Mouse (Mus musculus) C2C12 (cell line): ENCODE data around the gene Rec114. TPM values are rescaled to one million over a fixed set of nuclear protein-coding genes. Genes with fewer than 3 reads are reported as not detected.

ENCODE experiments used
- H3K27me3 ChIP-seq: one replicate; pipeline ENCODE4 v1.6.1; 2011; ENCODE audit not compliant: control insufficient read depth, insufficient read depth, insufficient read length
- H3K36me3 ChIP-seq: one replicate; pipeline ENCODE4 v1.6.1; 2011; ENCODE audit not compliant: control insufficient read depth, insufficient read depth
- H3K4me3 ChIP-seq: one replicate; pipeline ENCODE4 v1.5.1; 2011; ENCODE audit warnings: mild to moderate bottlenecking, control low read depth; ENCODE audit not compliant: poor library complexity, insufficient read depth, severe bottlenecking
- H3K79me2 ChIP-seq: one replicate; pipeline ENCODE4 v1.6.1; 2011; ENCODE audit not compliant: control insufficient read depth, insufficient read depth
- H3K79me3 ChIP-seq: one replicate; pipeline ENCODE4 v1.6.1; 2011; ENCODE audit warnings: low read depth, control low read depth
- H3ac ChIP-seq: one replicate; pipeline ENCODE3; 2011; ENCODE audit warnings: low read depth; ENCODE audit not compliant: control insufficient read depth, insufficient read length
- CEBPB ChIP-seq: IDR thresholded peaks from one replicate; pipeline ENCODE4 v1.6.1; 2011; ENCODE audit warnings: low read depth, mild to moderate bottlenecking, control low read depth, moderate library complexity
- CTCF ChIP-seq: IDR thresholded peaks from one replicate; pipeline ENCODE4 v1.5.1; 2011; ENCODE audit not compliant: control insufficient read depth, insufficient read depth, insufficient read length
- FOSL1 ChIP-seq: IDR thresholded peaks from one replicate; pipeline ENCODE4 v1.8.0; 2011; ENCODE audit warnings: mild to moderate bottlenecking, low read length; ENCODE audit not compliant: poor library complexity, insufficient read depth, severe bottlenecking
- MAX ChIP-seq: IDR thresholded peaks from one replicate; pipeline ENCODE4 v1.6.1; 2011; ENCODE audit warnings: mild to moderate bottlenecking, control low read depth
- MYOD1 ChIP-seq: IDR thresholded peaks from one replicate; pipeline ENCODE4 v1.6.1; 2011; ENCODE audit warnings: low read depth; ENCODE audit not compliant: control insufficient read depth, insufficient read length
- MYOG ChIP-seq: IDR thresholded peaks from one replicate; pipeline ENCODE4 v1.6.1; 2011; ENCODE audit not compliant: control insufficient read depth, insufficient read length; ENCODE audit errors: extremely low read depth
- USF1 ChIP-seq: IDR thresholded peaks from one replicate; pipeline ENCODE4 v1.6.1; 2011; ENCODE audit warnings: low read depth, mild to moderate bottlenecking, control low read depth, moderate library complexity
- polyA plus RNA-seq: library from polyadenylated mRNA; unstranded; fragments of >200 nt; fragmentation: generic; extraction: Trizol; gene quantifications from one replicate; pipeline ENCODE4 v1.2.1, GENCODE M21; 2012; ENCODE audit warnings: missing spikeins

The Rec114 gene
- polyA plus RNA-seq, 1 experiment = 1.1 TPM

DNA sequence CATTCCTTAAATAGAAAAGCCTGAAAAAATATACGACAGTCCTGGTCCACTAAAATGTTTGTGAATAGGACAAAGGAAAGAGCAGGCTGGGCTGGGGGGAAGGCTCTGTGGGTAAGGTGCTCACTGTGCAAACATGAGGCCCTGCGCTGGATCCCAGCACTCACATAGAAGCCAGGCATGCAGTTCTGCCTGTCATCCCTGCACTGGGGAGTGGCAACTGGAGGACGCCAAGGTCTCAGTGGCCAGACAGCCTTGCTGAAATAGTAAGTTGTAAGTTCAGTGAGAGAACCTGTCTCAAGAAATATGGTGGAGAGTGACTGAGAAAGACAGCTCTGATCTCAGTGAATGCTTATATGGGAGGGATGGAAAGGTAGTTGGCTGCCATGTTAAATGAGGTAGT, 83.1 kb downstream of the Rec114 start:
- no peaks in the 10 kb centered on the region for H3K27me3 ChIP-seq
- TF ChIP-seq FOSL1 = no peak
- no peak for TF ChIP-seq CTCF
- TF ChIP-seq MYOD1 = no peak
- TF ChIP-seq USF1 = no peak
- no peak for TF ChIP-seq MYOG
- no peak for TF ChIP-seq MAX
- TF ChIP-seq CEBPB = no peak
- no peaks in the 10 kb centered on the region for H3K79me2 ChIP-seq
- H3ac ChIP-seq = no peak overlapping the region
- H3K4me3 ChIP-seq = no peak overlapping the region
- H3K79me3 ChIP-seq = no peaks in the 10 kb centered on the region
- peaks cover 76% of the 10 kb centered on the region for H3K36me3 ChIP-seq

DNA sequence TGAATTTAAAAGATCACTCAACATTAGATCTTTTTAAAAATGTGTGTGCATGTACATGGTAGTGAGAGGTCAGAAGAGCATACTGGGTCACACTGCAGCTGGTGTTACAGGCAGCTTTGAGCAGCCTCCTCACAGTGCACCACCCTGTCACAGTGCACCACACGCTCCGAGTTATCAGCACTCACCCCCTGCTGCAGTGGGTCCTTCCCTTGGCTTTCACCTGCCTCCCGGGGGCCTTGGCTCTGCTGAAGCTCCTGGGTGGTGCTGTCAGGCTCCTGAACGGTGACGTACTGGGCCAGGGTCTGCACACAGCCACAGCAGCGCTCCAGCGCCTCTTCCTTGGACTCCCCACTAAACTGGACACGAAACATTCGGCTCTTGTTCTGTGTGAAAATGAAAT, 83.8 kb downstream of the Rec114 start:
- Histone ChIP-seq H3K79me2 (no peaks in the 10 kb centered on the region), H3K27me3 (no peaks in the 10 kb centered on the region), H3K79me3 (no peaks in the 10 kb centered on the region), H3ac (no peak overlapping the region), H3K36me3 (peaks cover 73% of the 10 kb centered on the region), H3K4me3 (no peak overlapping the region)
- TF ChIP-seq FOSL1 = no peak
- no peak for TF ChIP-seq CEBPB
- TF ChIP-seq CTCF = no peak
- TF ChIP-seq USF1 = no peak
- TF ChIP-seq MYOG = no peak
- TF ChIP-seq MAX = no peak
- no peak for TF ChIP-seq MYOD1

DNA sequence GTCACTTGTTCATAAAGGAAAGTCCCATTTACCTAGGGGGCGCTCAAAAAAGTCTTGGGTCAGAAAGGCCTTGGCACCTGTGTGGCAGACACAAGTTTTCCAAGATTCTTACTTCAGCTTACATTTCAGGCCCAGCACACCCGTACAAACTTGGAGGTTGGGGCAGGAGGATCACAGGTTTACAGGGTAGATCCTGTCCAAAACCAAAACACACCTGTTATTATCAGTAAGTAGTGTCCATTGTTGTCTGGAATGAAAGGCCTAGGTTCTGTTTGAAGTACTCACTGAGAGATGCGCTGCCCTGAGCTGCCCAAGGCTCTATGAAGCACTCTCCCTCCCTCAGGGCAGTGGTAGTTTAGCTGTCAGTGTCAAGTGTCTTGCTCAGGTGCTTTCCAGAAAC, 84.4 kb downstream of the Rec114 start:
- no peaks in the 10 kb centered on the region for H3K27me3 ChIP-seq
- H3K79me2 ChIP-seq = no peaks in the 10 kb centered on the region
- no peak overlapping the region for H3ac ChIP-seq
- H3K79me3 ChIP-seq = no peaks in the 10 kb centered on the region
- peaks cover 75% of the 10 kb centered on the region for H3K36me3 ChIP-seq
- TF ChIP-seq MAX (no peak), CEBPB (no peak), FOSL1 (no peak), MYOD1 (no peak), CTCF (no peak), MYOG (no peak), USF1 (no peak)
- no peak overlapping the region for H3K4me3 ChIP-seq

DNA sequence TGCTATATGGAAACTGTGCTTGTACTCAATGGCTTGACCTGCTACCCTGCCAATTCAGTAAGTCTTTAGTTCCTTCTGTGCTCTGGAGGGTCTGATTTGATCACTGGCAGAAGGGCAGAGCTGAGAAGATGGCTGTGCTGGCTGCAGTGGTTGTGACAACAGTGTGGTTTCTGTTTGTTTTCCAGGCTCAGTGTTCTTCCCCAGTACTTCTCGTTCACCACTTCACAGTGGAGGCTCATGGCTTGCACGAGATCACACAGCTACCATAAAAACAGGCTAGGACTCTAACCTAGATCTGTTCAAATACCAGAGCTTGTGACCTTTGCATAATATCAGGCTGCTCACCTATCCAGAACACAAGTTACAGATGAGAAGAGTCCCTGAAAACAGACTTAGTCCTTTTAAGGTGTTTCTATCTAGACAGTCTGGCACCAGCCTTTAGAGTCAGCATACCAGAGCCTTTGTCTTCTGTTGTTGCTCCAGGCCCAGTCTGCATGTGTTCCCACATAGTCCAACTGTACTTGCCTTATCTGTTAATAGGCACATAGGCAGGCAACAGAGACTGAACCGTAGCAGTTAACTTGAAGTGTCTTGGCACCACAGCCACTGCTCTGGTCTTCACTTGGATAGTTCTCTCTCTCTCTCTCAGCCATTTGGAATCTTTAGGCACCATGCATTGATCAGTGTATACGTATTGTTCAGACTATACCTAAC, 85.0 kb downstream of the Rec114 start:
- Histone ChIP-seq H3K4me3 (no peak overlapping the region), H3K36me3 (peaks cover 74% of the 10 kb centered on the region), H3K79me2 (no peaks in the 10 kb centered on the region), H3ac (no peak overlapping the region), H3K27me3 (no peaks in the 10 kb centered on the region), H3K79me3 (no peaks in the 10 kb centered on the region)
- TF ChIP-seq MYOD1 (no peak), MYOG (no peak), USF1 (no peak), MAX (no peak), CTCF (no peak), CEBPB (no peak), FOSL1 (no peak)

DNA sequence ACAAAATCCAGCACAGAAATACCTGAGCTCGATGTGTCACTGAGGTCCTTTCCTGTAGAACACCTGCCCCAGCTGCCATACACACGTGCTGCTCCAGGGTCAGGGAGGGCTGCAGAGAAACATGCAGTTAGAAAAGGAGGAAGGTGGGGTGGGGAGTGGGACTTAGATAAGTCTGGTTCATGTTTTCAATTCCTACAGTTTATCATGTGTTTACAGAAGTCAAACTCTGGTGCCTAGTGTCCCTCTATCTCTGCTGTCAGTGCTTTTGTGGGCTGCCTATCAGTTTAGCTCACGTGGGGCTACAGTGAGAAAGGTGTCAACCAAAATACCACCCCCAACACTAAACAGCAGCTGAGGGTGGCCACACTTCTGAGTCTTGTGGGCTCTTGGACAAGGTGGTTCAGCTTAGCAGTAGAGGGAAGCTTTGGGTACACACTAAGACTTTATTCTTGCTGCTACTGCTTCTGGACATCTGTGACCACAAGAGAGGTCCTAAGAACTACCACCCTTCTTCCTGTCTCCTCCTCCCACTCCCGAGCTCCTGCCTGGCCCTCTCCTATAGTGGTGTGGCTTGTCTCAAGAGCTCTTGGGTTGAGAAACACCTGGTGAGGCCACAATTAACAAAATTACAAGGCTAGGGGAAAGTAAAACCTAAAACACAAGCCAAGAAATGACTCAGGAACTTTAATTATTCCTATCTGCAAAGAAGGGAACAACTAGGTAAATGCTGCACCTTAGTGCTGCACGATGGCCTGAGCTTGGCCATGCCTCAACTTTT, 85.8 kb downstream of the Rec114 start:
- Histone ChIP-seq H3K79me3 (no peaks in the 10 kb centered on the region), H3K27me3 (no peaks in the 10 kb centered on the region), H3ac (no peak overlapping the region), H3K4me3 (no peak overlapping the region), H3K79me2 (no peaks in the 10 kb centered on the region), H3K36me3 (peaks cover 72% of the 10 kb centered on the region)
- TF ChIP-seq USF1 (no peak), MYOG (no peak), MAX (no peak), CTCF (no peak), FOSL1 (no peak), CEBPB (no peak), MYOD1 (no peak)
